Mouse (Mus musculus): ENCODE results near the gene Olfr76. TPM values are rescaled to one million over a fixed set of nuclear protein-coding genes. Genes with fewer than 3 reads are reported as not detected.
"Not testable (repeated sequence)": the region's sequence is repeated elsewhere in the genome, so short reads cannot be mapped to it uniquely, and the experiment has no call there.

The Olfr76 gene
- not detected in 2 replicates for polyA plus RNA-seq (2015; fragmentation: Nextera tagmentation; extraction: Ambion mirVana)

GRCm38 (mm10) chr19:12123103-12123502, at the start of gene Olfr76:
Gene Olfr76 (minus strand): TSS chr19:12123203.
- WGBS, result 72% methylated on average over 3 of the region's 3 CpGs
- Histone ChIP-seq H3K4me2 (ENCODE audit: low read depth, low read length) (no peak within 1 kb of the TSS), H3K36me3 (ENCODE audit: control insufficient read depth, insufficient read depth, low read length) (no peaks in the 10 kb centered on the region), H3K27me3 (ENCODE audit: control insufficient read depth, insufficient read depth, low read depth, low read length) (no peaks in the 10 kb centered on the region), H3K4me1 (replicated peaks; ENCODE audit: control insufficient read depth, insufficient read depth, low read length) (no peaks in the 10 kb centered on the region), H3K9me3 (ENCODE audit: control insufficient read depth, low read length) (no peaks in the 10 kb centered on the region), H3K9ac (ENCODE audit: low read length) (no peak within 1 kb of the TSS), H3K27ac (ENCODE audit: low read length) (no peak within 1 kb of the TSS), H3K4me3 (ENCODE audit: low read length) (no peak within 1 kb of the TSS)
- no peak for ATAC-seq (ENCODE audit: low read depth)

- H3K4me1 ChIP-seq (replicated peaks; ENCODE audit: control insufficient read depth, insufficient read depth, low read length); ATAC-seq (ENCODE audit: low read depth); H3K4me2 ChIP-seq (ENCODE audit: low read depth, low read length); H3K27me3 ChIP-seq (ENCODE audit: control insufficient read depth, insufficient read depth, low read depth, low read length); H3K9ac ChIP-seq (ENCODE audit: low read length); H3K9me3 ChIP-seq (ENCODE audit: control insufficient read depth, low read length); H3K27ac ChIP-seq (ENCODE audit: low read length); H3K4me3 ChIP-seq (ENCODE audit: low read length); H3K36me3 ChIP-seq (ENCODE audit: control insufficient read depth, insufficient read depth, low read length): not testable (repeated sequence)
- 3% methylated on average over 1 of the region's 1 CpGs for WGBS
These were observed 47.1 kb upstream of the Olfr76 start, which contains the start of gene Olfr1555-ps1 for GRCm38 (mm10) chr19:12170062-12170599. Gene Olfr1555-ps1 (minus strand): TSS chr19:12170112.

GRCm38 (mm10) chr19:12145452-12145851, 22.4 kb upstream of the Olfr76 start:
- H3K4me2 ChIP-seq (ENCODE audit: low read depth, low read length), result no peak overlapping the region
- H3K27me3 ChIP-seq (ENCODE audit: control insufficient read depth, insufficient read depth, low read depth, low read length), result no peaks in the 10 kb centered on the region
- H3K27ac ChIP-seq (ENCODE audit: low read length), result no peak overlapping the region
- H3K4me1 ChIP-seq (replicated peaks; ENCODE audit: control insufficient read depth, insufficient read depth, low read length), result no peaks in the 10 kb centered on the region
- no peaks in the 10 kb centered on the region for H3K9me3 ChIP-seq (ENCODE audit: control insufficient read depth, low read length)
- no peaks in the 10 kb centered on the region for H3K36me3 ChIP-seq (ENCODE audit: control insufficient read depth, insufficient read depth, low read length)
- WGBS, result 65% methylated on average over 3 of the region's 3 CpGs
- no peak overlapping the region for H3K4me3 ChIP-seq (ENCODE audit: low read length)
- H3K9ac ChIP-seq (ENCODE audit: low read length), result no peak overlapping the region
- ATAC-seq (ENCODE audit: low read depth), result no peak

- no peaks in the 10 kb centered on the region for H3K4me1 ChIP-seq (replicated peaks; ENCODE audit: control insufficient read depth, insufficient read depth, low read length)
- no peaks in the 10 kb centered on the region for H3K9me3 ChIP-seq (ENCODE audit: control insufficient read depth, low read length)
- no peaks in the 10 kb centered on the region for H3K27me3 ChIP-seq (ENCODE audit: control insufficient read depth, insufficient read depth, low read depth, low read length)
- no peak for ATAC-seq (ENCODE audit: low read depth)
- H3K4me2 ChIP-seq (ENCODE audit: low read depth, low read length), result no peak overlapping the region
- WGBS, result 73% methylated on average over 1 of the region's 1 CpGs
- no peak overlapping the region for H3K4me3 ChIP-seq (ENCODE audit: low read length)
- no peaks in the 10 kb centered on the region for H3K36me3 ChIP-seq (ENCODE audit: control insufficient read depth, insufficient read depth, low read length)
- no peak overlapping the region for H3K27ac ChIP-seq (ENCODE audit: low read length)
- H3K9ac ChIP-seq (ENCODE audit: low read length), result no peak overlapping the region
These were observed 20.4 kb upstream of the Olfr76 start for GRCm38 (mm10) chr19:12143356-12143755.

- WGBS, result 27% methylated on average over 2 of the region's 2 CpGs
- H3K27me3 ChIP-seq (ENCODE audit: control insufficient read depth, insufficient read depth, low read depth, low read length), result no peaks in the 10 kb centered on the region
- no peaks in the 10 kb centered on the region for H3K9me3 ChIP-seq (ENCODE audit: control insufficient read depth, low read length)
These were observed 11.3 kb upstream of the Olfr76 start for GRCm38 (mm10) chr19:12134289-12134688.

GRCm38 (mm10) chr19:12116464-12116863, 6.5 kb downstream of the Olfr76 start:
- no peaks in the 10 kb centered on the region for H3K36me3 ChIP-seq (ENCODE audit: control insufficient read depth, insufficient read depth, low read length)
- H3K4me3 ChIP-seq (ENCODE audit: low read length), result no peak overlapping the region
- no peak for ATAC-seq (ENCODE audit: low read depth)
- H3K27ac ChIP-seq (ENCODE audit: low read length), result no peak overlapping the region
- H3K9me3 ChIP-seq (ENCODE audit: control insufficient read depth, low read length), result no peaks in the 10 kb centered on the region
- no peaks in the 10 kb centered on the region for H3K4me1 ChIP-seq (replicated peaks; ENCODE audit: control insufficient read depth, insufficient read depth, low read length)
- 82% methylated on average over 3 of the region's 3 CpGs for WGBS
- H3K27me3 ChIP-seq (ENCODE audit: control insufficient read depth, insufficient read depth, low read depth, low read length), result no peaks in the 10 kb centered on the region
- no peak overlapping the region for H3K9ac ChIP-seq (ENCODE audit: low read length)
- H3K4me2 ChIP-seq (ENCODE audit: low read depth, low read length), result no peak overlapping the region

More at GRCm38 (mm10) chr19:12134289-12134688, 11.3 kb upstream of the Olfr76 start:
- no peaks in the 10 kb centered on the region for H3K36me3 ChIP-seq (ENCODE audit: control insufficient read depth, insufficient read depth, low read length)
- H3K27ac ChIP-seq (ENCODE audit: low read length), result no peak overlapping the region
- H3K4me3 ChIP-seq (ENCODE audit: low read length), result no peak overlapping the region
- H3K4me1 ChIP-seq (replicated peaks; ENCODE audit: control insufficient read depth, insufficient read depth, low read length), result no peaks in the 10 kb centered on the region
- peak; percentile 47; the same call in 1 of the 2 replicates for ATAC-seq (ENCODE audit: low read depth)
- H3K4me2 ChIP-seq (ENCODE audit: low read depth, low read length), result no peak overlapping the region
- no peak overlapping the region for H3K9ac ChIP-seq (ENCODE audit: low read length)

- Histone ChIP-seq H3K27me3 (ENCODE audit: control insufficient read depth, insufficient read depth, low read depth, low read length) (no peaks in the 10 kb centered on the region), H3K4me2 (ENCODE audit: low read depth, low read length) (no peak within 1 kb of the TSS), H3K9ac (ENCODE audit: low read length) (no peak within 1 kb of the TSS), H3K9me3 (ENCODE audit: control insufficient read depth, low read length) (no peaks in the 10 kb centered on the region), H3K27ac (ENCODE audit: low read length) (no peak within 1 kb of the TSS), H3K36me3 (ENCODE audit: control insufficient read depth, insufficient read depth, low read length) (no peaks in the 10 kb centered on the region), H3K4me1 (replicated peaks; ENCODE audit: control insufficient read depth, insufficient read depth, low read length) (no peaks in the 10 kb centered on the region), H3K4me3 (ENCODE audit: low read length) (no peak within 1 kb of the TSS)
- WGBS, result 65% methylated on average over 1 of the region's 1 CpGs
- ATAC-seq (ENCODE audit: low read depth), result no peak
These were observed 7.2 kb downstream of the Olfr76 start, which contains the start of gene Olfr1428 for GRCm38 (mm10) chr19:12115797-12116196. Gene Olfr1428 (minus strand): TSS chr19:12115897.

- 56% methylated on average over 1 of the region's 1 CpGs for WGBS
These were observed 9.2 kb downstream of the Olfr76 start for GRCm38 (mm10) chr19:12113807-12114206.

GRCm38 (mm10) chr19:12104541-12104940, 18.5 kb downstream of the Olfr76 start:
- H3K27ac ChIP-seq (ENCODE audit: low read length), result no peak overlapping the region
- ATAC-seq (ENCODE audit: low read depth), result no peak
- no peak overlapping the region for H3K9ac ChIP-seq (ENCODE audit: low read length)
- H3K9me3 ChIP-seq (ENCODE audit: control insufficient read depth, low read length), result no peaks in the 10 kb centered on the region
- no peak overlapping the region for H3K4me3 ChIP-seq (ENCODE audit: low read length)
- H3K27me3 ChIP-seq (ENCODE audit: control insufficient read depth, insufficient read depth, low read depth, low read length), result no peaks in the 10 kb centered on the region
- H3K4me1 ChIP-seq (replicated peaks; ENCODE audit: control insufficient read depth, insufficient read depth, low read length), result 0 out of 2 replicates have a peak, but pooled peaks cover 3% of the 10 kb centered on the region
- WGBS, result 55% methylated on average over 1 of the region's 1 CpGs
- H3K36me3 ChIP-seq (ENCODE audit: control insufficient read depth, insufficient read depth, low read length), result no peaks in the 10 kb centered on the region
- H3K4me2 ChIP-seq (ENCODE audit: low read depth, low read length), result no peak overlapping the region

More at GRCm38 (mm10) chr19:12113807-12114206, 9.2 kb downstream of the Olfr76 start:
- H3K9me3 ChIP-seq (ENCODE audit: control insufficient read depth, low read length), result no peaks in the 10 kb centered on the region
- no peak for ATAC-seq (ENCODE audit: low read depth)
- no peak overlapping the region for H3K27ac ChIP-seq (ENCODE audit: low read length)
- H3K4me3 ChIP-seq (ENCODE audit: low read length), result no peak overlapping the region
- no peaks in the 10 kb centered on the region for H3K4me1 ChIP-seq (replicated peaks; ENCODE audit: control insufficient read depth, insufficient read depth, low read length)
- no peak overlapping the region for H3K4me2 ChIP-seq (ENCODE audit: low read depth, low read length)
- H3K27me3 ChIP-seq (ENCODE audit: control insufficient read depth, insufficient read depth, low read depth, low read length), result no peaks in the 10 kb centered on the region
- no peak overlapping the region for H3K9ac ChIP-seq (ENCODE audit: low read length)
- no peaks in the 10 kb centered on the region for H3K36me3 ChIP-seq (ENCODE audit: control insufficient read depth, insufficient read depth, low read length)

Data from lung, embryonic 16.5 days (tissue).